Mouse (Mus musculus) lung, postnatal 10 days (tissue): ENCODE results near the gene Adamts12.

Source experiments
- DNase-seq: peaks from one replicate; pipeline ENCODE4 v3.0.0; 2021

Adamts12 gene

GRCm38 (mm10) chr15:11064558-11065411, at the start of gene Adamts12:
Adamts12 (plus strand) TSS chr15:11064790.
- DNase-seq, result peak; percentile 89

GRCm38 (mm10) chr15:11014931-11015330, 49.7 kb upstream of the Adamts12 start:
- no peak for DNase-seq

GRCm38 (mm10) chr15:11026801-11027561, 37.6 kb upstream of the Adamts12 start:
- no peak for DNase-seq

GRCm38 (mm10) chr15:11030188-11030587, 34.4 kb upstream of the Adamts12 start:
- DNase-seq, result no peak

- DNase-seq, result no peak
These were observed 28.6 kb upstream of the Adamts12 start for GRCm38 (mm10) chr15:11035947-11036474.

- DNase-seq, result no peak
These were observed 27.8 kb upstream of the Adamts12 start for GRCm38 (mm10) chr15:11036535-11037375.

- DNase-seq, result no peak
These were observed 27.3 kb upstream of the Adamts12 start for GRCm38 (mm10) chr15:11037376-11037695.

GRCm38 (mm10) chr15:11037711-11038110, 26.9 kb upstream of the Adamts12 start, which contains the start of gene Rxfp3:
Rxfp3 (minus strand) TSS chr15:11037991.
- DNase-seq, result no peak

GRCm38 (mm10) chr15:11038476-11038875, 26.1 kb upstream of the Adamts12 start:
- peak; percentile 63 for DNase-seq

GRCm38 (mm10) chr15:11040067-11040466, 24.5 kb upstream of the Adamts12 start:
- DNase-seq, result no peak

GRCm38 (mm10) chr15:11041229-11041628, 23.4 kb upstream of the Adamts12 start:
- DNase-seq, result no peak

GRCm38 (mm10) chr15:11042828-11043227, 21.8 kb upstream of the Adamts12 start:
- DNase-seq, result no peak

- DNase-seq, result no peak
These were observed 10.7 kb upstream of the Adamts12 start for GRCm38 (mm10) chr15:11053678-11054439.

- no peak for DNase-seq
These were observed 10.0 kb upstream of the Adamts12 start for GRCm38 (mm10) chr15:11054440-11055080.

GRCm38 (mm10) chr15:11062903-11063302, 1.7 kb upstream of the Adamts12 start:
- no peak for DNase-seq

GRCm38 (mm10) chr15:11064160-11064557, 431 bp upstream of the Adamts12 start:
- peak; percentile 32 for DNase-seq

GRCm38 (mm10) chr15:11065528-11066171, 1.1 kb downstream of the Adamts12 start:
- peak; percentile 35 for DNase-seq

- DNase-seq, result no peak
These were observed 1.7 kb downstream of the Adamts12 start for GRCm38 (mm10) chr15:11066299-11066698.

GRCm38 (mm10) chr15:11067891-11068290, 3.3 kb downstream of the Adamts12 start:
- peak; percentile 28 for DNase-seq

- no peak for DNase-seq
These were observed 11.3 kb downstream of the Adamts12 start for GRCm38 (mm10) chr15:11075726-11076361.
